Mouse (Mus musculus): ENCODE measurements around the gene Polr3b. TPM values are rescaled to one million over a fixed set of nuclear protein-coding genes. Genes with fewer than 3 reads are reported as not detected.
A peak's percentile ranks its signal among the peaks of the same experiment; 100 is the strongest.

The Polr3b gene
- total RNA-seq, 2 experiments from 2014 or later, result 11.0 to 12.7 TPM

GRCm38 (mm10) chr10:84755786-84756203 is 133.7 kb downstream of the Polr3b start, which contains the start of gene Rfx4:
Rfx4 (plus strand) TSS chr10:84756062.
- DNase-seq, result no peak
- intact Hi-C loops (cut with DNase I), result loop anchor here (5.0 kb wide), 1 partner anchor 77 kb away; no protein-coding TSS in a partner anchor

GRCm38 (mm10) chr10:84756435-84757095 is 134.5 kb downstream of the Polr3b start:
- peak; percentile 24 to 27 for DNase-seq
- intact Hi-C loops (cut with DNase I), result loop anchor here (5.0 kb wide), 1 partner anchor 76 kb away; no protein-coding TSS in a partner anchor

- intact Hi-C loops (cut with DNase I), result loop anchor here (5.0 kb wide), 1 partner anchor 75 kb away; no protein-coding TSS in a partner anchor
- DNase-seq, result no peak
Measured at GRCm38 (mm10) chr10:84757426-84758199, 135.5 kb downstream of the Polr3b start.

DNA sequence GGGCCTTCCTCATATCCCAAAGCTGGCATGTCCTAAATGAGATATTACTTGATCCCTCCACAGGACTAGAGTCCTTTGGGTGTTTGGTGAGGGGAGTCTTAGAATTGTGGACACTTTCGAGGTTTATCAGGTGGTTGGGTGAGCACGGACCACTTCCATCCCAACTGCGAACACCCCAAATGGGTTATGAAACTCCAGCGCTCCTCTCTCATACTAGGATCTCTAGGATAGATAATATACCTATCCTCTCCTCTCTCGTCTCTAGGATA is 136.0 kb downstream of the Polr3b start:
- intact Hi-C loops (cut with DNase I), result loop anchor here (5.0 kb wide), 1 partner anchor 74 kb away; no protein-coding TSS in a partner anchor
- no peak for DNase-seq

- intact Hi-C loops (cut with DNase I), result loop anchor here (5.0 kb wide), 1 partner anchor 74 kb away; no protein-coding TSS in a partner anchor
- DNase-seq, result peak; percentile 21 to 25
Measured at GRCm38 (mm10) chr10:84758483-84759431, 136.7 kb downstream of the Polr3b start.

- peak in 1 of 2 experiments; percentile 13 for DNase-seq
- intact Hi-C loops (cut with DNase I), result loop anchor here (5.0 kb wide), 1 partner anchor 73 kb away; no protein-coding TSS in a partner anchor
Measured at GRCm38 (mm10) chr10:84759511-84760117, 137.5 kb downstream of the Polr3b start.

- peak; percentile 7 to 26 for DNase-seq
- intact Hi-C loops (cut with DNase I), result no loop called here
Measured at GRCm38 (mm10) chr10:84760118-84761111, 138.3 kb downstream of the Polr3b start.

DNA sequence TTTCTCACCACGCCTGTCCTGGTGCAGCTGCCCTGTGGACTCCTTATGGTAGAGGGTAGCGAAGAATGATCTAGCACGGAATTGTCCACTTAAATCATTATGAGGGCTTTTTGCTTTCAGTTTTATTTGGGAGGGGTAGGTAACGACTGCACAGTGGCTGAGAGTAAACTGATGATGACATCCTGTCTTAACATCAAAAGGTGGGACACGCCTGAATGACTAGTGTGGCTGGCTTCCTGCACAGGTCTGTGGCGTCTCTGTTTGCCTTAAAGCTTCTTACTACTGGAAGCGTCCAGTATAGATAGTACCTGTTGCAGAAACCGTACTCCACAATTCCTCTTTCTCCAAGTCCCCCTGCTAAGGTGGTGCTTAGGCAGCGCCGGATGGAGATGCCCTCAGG is 146.7 kb downstream of the Polr3b start:
- no peak for DNase-seq
- intact Hi-C loops (cut with DNase I), result no loop called here

DNA sequence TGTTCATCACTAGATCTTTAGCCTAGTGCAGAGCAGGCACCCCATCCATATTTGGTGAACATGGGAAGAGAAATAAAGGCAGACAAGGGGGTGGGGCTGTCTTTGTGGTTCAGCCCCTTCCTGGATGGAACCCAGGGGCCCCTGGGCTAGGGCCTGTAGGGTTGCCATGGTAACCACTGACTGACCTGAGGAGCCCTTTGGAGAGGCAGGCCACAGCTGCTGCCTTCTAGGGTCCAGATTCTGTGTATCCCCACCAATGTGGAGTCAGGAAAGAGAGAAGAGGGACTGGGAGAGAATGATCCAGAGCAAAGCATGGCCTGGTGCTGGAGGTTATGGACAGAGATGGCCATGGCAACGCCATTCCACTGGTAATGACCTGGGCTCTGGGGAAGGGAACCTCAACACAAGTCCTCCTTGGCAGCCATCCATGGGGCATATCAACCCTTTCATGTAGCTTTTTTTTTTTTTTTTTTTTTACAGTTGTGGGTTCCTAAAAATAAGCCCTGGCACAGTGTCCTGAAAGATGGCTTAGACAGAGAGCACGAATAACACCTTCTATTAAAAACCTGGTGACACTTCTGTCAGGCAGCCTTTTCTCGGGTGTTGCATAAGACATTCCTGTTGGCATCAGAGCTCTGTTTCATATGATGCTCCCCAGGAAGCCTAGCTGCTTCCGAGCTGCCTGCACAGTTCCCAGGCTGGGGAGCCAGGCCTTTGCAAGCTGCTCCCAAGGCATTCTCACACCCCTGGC is 150.5 kb downstream of the Polr3b start:
- peak; percentile 63 to 72 for DNase-seq
- intact Hi-C loops (cut with DNase I), result no loop called here

GRCm38 (mm10) chr10:84773889-84774288 is 151.8 kb downstream of the Polr3b start:
- intact Hi-C loops (cut with DNase I), result no loop called here
- no peak for DNase-seq

DNA sequence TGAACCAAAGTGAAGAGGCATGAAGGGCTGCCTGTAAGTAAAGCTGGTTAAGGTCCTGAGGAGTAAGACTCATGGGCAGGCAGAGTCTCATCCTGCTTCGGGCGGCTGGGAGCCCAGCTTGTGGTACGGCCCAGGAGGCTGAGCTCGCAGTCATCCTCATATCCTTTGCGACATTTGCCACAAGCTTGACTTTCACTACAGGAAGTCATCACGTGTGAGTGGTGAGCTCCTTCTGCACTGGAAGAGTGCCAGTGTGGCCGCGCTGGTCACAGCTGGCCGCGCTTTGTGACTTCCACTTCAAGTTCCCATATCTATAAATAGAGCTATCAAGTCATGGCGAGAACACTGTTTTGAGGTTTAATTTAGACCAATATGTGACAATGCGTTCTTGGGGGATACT is 152.5 kb downstream of the Polr3b start:
- peak; percentile 91 for DNase-seq
- intact Hi-C loops (cut with DNase I), result no loop called here

Other genes starting within 250 kb of the Polr3b start
- gene Nuak1, start 181.7 kb upstream of the Polr3b start, total RNA-seq (2021), result 10 to 100 TPM; 25.3 to 33.0 TPM
- 10 to 100 TPM; 74.8 to 86.4 TPM for gene Ckap4, start 88.2 kb upstream of the Polr3b start, total RNA-seq (2021)
- 10 to 100 TPM; 74.1 to 78.3 TPM for gene Tcp11l2, start 45.7 kb upstream of the Polr3b start, total RNA-seq (2021)
- gene Rfx4, start 133.8 kb downstream of the Polr3b start, total RNA-seq (2021), result under 1 TPM; 0.10 TPM